Mouse (Mus musculus): ENCODE results near the gene Tfb2m.

DNA sequence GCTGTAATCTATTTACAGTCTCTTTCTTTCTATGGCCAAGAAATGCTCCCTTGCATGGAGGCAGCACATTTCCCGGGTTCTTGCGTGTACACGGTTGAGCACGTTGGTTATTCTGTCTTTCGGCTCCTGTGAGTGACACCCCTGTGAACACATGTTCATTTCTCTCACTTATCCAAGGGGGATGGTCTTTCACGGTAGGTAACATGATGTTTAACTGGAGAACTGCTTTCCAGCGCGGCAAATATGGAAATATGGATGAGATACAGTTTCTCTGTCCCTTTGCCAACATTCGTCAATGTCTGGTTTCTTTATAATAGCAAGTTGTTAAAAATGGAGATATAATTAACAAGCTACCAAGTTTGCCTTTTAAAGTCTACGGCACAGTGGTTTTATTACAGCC, 35.4 kb upstream of the Tfb2m start:
- TF ChIP-seq CTCF (IDR thresholded peaks at IDR 0.05; ENCODE audit: low read depth) (no peak), EP300 (IDR thresholded peaks at IDR 0.05; ENCODE audit: low read depth) (no peak)
